Mouse (Mus musculus) right cerebral cortex, postnatal 14 days (tissue): ENCODE data around the gene Gm20219.

Source experiments
- DNase-seq: peaks from one replicate; pipeline ENCODE4 v3.0.0; 2022

The Gm20219 gene

GRCm38 (mm10) chr17:56552781-56553363 lies 1.3 kb downstream of the Gm20219 start:
- DNase-seq, result peak; percentile 72

- DNase-seq, result peak; percentile 16
Observed at GRCm38 (mm10) chr17:56551841-56552581, 2.2 kb downstream of the Gm20219 start.

- DNase-seq, result peak; percentile 5
Observed at GRCm38 (mm10) chr17:56550784-56551475, 3.3 kb downstream of the Gm20219 start.

GRCm38 (mm10) chr17:56548605-56549105 lies 5.5 kb downstream of the Gm20219 start:
- no peak for DNase-seq

- DNase-seq, result peak; percentile 2
Observed at GRCm38 (mm10) chr17:56547846-56548604, 6.2 kb downstream of the Gm20219 start.

GRCm38 (mm10) chr17:56547116-56547845 lies 6.9 kb downstream of the Gm20219 start:
- no peak for DNase-seq

GRCm38 (mm10) chr17:56546576-56546975 lies 7.6 kb downstream of the Gm20219 start:
- no peak for DNase-seq

GRCm38 (mm10) chr17:56545945-56546344 lies 8.2 kb downstream of the Gm20219 start:
- DNase-seq, result no peak

- DNase-seq, result no peak
Observed at GRCm38 (mm10) chr17:56544699-56545387, 9.3 kb downstream of the Gm20219 start.

- no peak for DNase-seq
Observed at GRCm38 (mm10) chr17:56543684-56544224, 10.4 kb downstream of the Gm20219 start.

GRCm38 (mm10) chr17:56542736-56543135 lies 11.5 kb downstream of the Gm20219 start:
- no peak for DNase-seq

- DNase-seq, result no peak
Observed at GRCm38 (mm10) chr17:56540562-56540975, 13.6 kb downstream of the Gm20219 start.

- no peak for DNase-seq
Observed at GRCm38 (mm10) chr17:56537912-56538311, 16.3 kb downstream of the Gm20219 start.

GRCm38 (mm10) chr17:56536874-56537273 lies 17.3 kb downstream of the Gm20219 start:
- no peak for DNase-seq

GRCm38 (mm10) chr17:56536192-56536591 lies 18.0 kb downstream of the Gm20219 start:
- no peak for DNase-seq

GRCm38 (mm10) chr17:56524943-56525342 lies 29.2 kb downstream of the Gm20219 start:
- DNase-seq, result no peak

- no peak for DNase-seq
Observed at GRCm38 (mm10) chr17:56522744-56523143, 31.4 kb downstream of the Gm20219 start.

GRCm38 (mm10) chr17:56515690-56516410 lies 38.3 kb downstream of the Gm20219 start:
- no peak for DNase-seq

GRCm38 (mm10) chr17:56514916-56515315 lies 39.3 kb downstream of the Gm20219 start:
- DNase-seq, result no peak

- no peak for DNase-seq
Observed at GRCm38 (mm10) chr17:56514330-56514729, 39.9 kb downstream of the Gm20219 start.

- DNase-seq, result no peak
Observed at GRCm38 (mm10) chr17:56512310-56512709, 41.9 kb downstream of the Gm20219 start, which contains the start of gene Znrf4. Gene Znrf4 (minus strand): TSS chr17:56512431.
